Mouse (Mus musculus): ENCODE data around the gene Dgki.

The Dgki gene

DNA sequence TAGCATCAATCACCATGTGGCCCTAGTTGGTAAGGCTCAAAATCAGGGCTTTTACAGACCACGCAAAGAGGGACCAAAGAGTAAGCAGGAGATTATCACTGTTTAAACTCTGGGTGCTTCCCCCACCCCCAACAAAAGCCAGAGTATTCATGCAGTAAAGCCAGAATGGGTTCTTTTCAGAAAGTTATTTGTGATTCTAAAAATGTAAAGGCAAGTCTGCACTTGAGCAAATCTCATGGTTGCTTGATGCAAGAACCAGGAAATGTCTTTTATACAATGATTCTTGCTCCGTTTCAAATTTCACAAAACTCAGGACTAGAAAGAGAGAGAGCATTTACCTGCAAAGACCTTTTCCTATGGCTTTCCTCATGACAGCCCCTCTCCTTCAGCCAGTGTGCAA lies 7.9 kb downstream of the Dgki start:
- no peak for DNase-seq (ENCODE audit: low spot score)

DNA sequence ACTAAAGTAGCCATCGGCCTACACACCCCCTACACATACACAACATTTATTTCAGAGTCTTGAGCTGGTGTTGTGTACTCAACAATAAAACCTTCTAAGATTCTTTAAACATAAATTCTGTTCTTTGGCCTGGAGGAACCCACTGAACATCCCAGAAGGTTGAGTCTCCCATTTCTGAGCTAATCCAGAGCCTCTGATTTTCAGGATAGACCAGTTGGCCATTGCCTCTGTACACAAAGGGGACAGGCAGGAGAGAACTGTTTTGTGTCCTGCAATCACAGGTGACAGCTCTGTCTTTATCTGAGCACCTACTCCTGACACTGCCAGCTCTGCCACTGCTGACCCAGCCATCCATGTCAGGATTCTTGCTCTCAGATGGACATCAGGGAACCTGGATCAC lies 8.8 kb downstream of the Dgki start:
- no peak for DNase-seq (ENCODE audit: low spot score)

GRCm38 (mm10) chr6:37290691-37291090 lies 9.3 kb downstream of the Dgki start:
- no peak for DNase-seq (ENCODE audit: low spot score)

- DNase-seq (ENCODE audit: low spot score) = no peak
Observed at GRCm38 (mm10) chr6:37286134-37286533, 13.8 kb downstream of the Dgki start.

DNA sequence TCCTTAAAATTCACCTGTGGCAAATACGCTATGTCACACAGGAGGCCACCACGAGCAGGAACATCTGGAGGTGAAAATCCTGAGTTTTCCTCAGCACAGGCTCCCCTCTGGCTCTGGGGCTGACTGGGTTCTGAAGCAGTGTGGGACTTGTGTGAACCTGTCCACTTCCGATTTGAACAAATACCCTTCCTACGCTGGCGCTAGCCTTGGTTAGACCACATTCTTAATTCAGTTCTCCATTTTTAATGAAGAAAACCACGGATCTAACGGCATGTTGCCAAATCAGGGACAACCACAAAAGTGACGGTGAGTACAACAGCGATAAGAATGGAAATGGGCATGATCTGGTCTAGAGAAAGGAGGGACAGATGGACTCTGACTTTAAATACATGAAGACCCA lies 15.1 kb downstream of the Dgki start:
- DNase-seq (ENCODE audit: low spot score) = no peak

- no peak for DNase-seq (ENCODE audit: low spot score)
Observed at GRCm38 (mm10) chr6:37283336-37283735, 16.6 kb downstream of the Dgki start.

- DNase-seq (ENCODE audit: low spot score) = no peak
Observed at GRCm38 (mm10) chr6:37282659-37283058, 17.3 kb downstream of the Dgki start.

- no peak for DNase-seq (ENCODE audit: low spot score)
Observed at GRCm38 (mm10) chr6:37276834-37277715, 22.9 kb downstream of the Dgki start.

GRCm38 (mm10) chr6:37276181-37276580 lies 23.8 kb downstream of the Dgki start:
- no peak for DNase-seq (ENCODE audit: low spot score)

- no peak for DNase-seq (ENCODE audit: low spot score)
Observed at GRCm38 (mm10) chr6:37270905-37271591, 28.9 kb downstream of the Dgki start.

GRCm38 (mm10) chr6:37268589-37268988 lies 31.4 kb downstream of the Dgki start:
- DNase-seq (ENCODE audit: low spot score) = no peak

- DNase-seq (ENCODE audit: low spot score) = no peak
Observed at GRCm38 (mm10) chr6:37267952-37268351, 32.0 kb downstream of the Dgki start.

DNA sequence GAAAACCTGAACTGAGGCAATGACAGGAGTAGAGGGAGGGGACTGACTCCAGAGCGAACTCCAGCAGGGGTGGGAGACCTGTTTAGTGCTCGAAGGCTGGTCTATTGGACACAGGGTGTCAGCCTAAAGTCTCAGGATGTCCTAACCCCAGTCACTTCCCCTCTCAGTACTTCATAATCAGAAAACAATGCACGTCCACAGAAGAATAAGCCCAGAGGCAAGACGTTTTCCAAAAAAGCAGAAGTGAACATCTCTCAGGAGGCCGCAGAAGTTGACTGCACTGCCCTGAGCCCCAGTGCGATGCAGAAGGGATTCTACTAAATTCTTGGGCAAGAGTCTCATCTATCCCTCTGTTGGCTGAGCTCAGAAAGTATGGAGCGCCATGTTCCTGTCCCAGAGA lies 37.5 kb downstream of the Dgki start:
- DNase-seq (ENCODE audit: low spot score) = no peak

GRCm38 (mm10) chr6:37261236-37261852 lies 38.6 kb downstream of the Dgki start:
- DNase-seq (ENCODE audit: low spot score) = no peak

DNA sequence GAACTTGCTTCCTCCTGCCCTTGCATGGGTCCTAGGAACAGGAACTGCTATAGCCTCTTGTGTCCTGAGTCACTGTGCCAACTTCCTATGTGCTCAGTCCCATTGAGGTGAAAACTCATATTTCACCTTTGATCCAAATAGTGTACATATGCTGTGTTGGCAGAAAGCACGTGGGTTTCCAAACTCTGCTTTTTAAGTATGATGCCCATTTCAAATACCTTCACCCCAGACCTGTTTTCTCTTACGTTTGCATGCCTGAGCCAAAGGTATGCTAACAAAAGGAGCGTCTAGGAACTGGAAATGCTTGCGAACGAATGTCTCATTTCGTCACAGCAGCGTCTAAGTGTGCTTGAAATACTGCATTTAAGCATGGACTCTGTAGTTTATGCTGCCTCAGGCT lies 41.3 kb downstream of the Dgki start:
- DNase-seq (ENCODE audit: low spot score) = no peak

DNA sequence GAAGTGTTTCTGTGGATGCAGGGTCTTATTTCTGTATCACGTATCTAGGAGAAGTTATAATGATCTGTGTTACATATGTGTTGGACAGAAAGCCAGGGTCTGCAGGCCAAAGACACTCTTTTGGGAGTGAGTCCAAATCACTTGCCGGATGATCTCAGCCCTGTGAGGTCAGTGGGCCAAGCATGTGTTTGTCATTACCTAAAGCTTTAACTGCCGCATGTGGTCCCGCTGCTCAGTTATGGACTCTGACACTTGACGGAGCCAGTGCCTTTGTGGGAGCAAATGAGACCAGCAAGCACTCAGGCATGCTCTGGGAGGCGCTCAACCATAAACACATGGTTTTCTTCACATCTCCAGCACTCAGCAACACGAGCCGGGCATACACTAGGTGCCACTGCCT lies 45.8 kb downstream of the Dgki start:
- DNase-seq (ENCODE audit: low spot score) = no peak

GRCm38 (mm10) chr6:37252536-37252935 lies 47.4 kb downstream of the Dgki start:
- DNase-seq (ENCODE audit: low spot score) = no peak

GRCm38 (mm10) chr6:37250671-37251070 lies 49.3 kb downstream of the Dgki start:
- DNase-seq (ENCODE audit: low spot score) = no peak

DNA sequence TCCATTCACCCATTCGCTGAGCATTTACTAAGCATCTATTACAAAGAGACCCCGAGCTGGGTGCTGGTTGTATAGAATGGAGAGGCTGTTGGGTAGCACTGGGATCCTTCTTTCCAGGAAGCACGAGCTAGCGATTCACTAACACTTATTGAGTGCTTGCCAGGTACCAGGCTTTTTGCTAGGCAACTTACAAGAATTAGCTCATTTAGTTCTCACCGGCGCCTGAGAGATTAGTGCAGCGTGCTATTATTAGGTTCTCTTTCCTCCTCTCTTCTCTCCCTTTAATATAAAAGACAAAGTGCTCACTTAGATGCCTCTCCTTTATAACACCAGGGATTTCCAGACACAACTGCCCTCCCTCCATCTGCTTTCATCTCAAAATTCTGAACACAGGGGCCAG lies 54.2 kb downstream of the Dgki start:
- DNase-seq (ENCODE audit: low spot score) = no peak

GRCm38 (mm10) chr6:37244074-37244473 lies 55.9 kb downstream of the Dgki start:
- DNase-seq (ENCODE audit: low spot score) = no peak

DNA sequence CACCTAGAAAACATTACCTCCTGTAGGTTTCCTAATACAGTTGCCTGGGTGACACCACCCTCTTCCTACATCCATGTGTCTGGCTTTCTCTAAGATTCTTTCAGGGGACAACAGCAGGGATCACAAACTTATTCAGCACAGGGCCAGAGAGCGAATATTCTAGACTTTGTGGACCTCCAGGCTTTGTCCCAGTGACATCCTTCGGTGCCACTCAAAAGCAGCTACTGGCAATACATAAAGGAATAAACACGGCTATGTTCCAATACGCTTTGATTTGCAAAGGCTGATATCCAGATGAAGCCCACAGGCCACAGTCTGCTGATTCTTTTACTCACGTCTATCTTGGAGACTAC lies 57.2 kb downstream of the Dgki start:
- no peak for DNase-seq (ENCODE audit: low spot score)

- no peak for DNase-seq (ENCODE audit: low spot score)
Observed at GRCm38 (mm10) chr6:37242100-37242768, 57.8 kb downstream of the Dgki start.

DNA sequence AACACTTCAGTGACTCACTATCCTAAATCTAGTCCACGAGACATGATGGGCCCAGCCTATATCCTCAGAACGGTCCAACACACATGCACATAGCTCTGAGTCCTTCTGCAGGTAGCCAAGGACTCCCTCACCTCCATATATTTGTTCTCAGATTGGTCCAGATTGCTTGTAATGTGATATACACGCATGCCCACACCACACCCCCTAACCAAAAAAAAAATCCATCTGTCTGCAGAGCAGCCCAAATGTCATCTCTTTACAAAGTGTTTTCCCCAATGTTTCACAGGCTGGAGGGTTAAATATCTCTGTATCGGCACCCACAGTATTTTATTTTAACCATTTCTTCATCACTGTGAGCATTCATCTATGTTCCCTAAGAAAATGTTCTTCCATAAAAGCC lies 58.5 kb downstream of the Dgki start:
- no peak for DNase-seq (ENCODE audit: low spot score)
